Mouse (Mus musculus): ENCODE measurements at regions not wholly inside any gene's neighbourhood (a gene's known extent, or its start where the extent isn't known, plus 50 kb on each side); places are given as distances from the start of the nearest gene placed in this dataset.

DNA sequence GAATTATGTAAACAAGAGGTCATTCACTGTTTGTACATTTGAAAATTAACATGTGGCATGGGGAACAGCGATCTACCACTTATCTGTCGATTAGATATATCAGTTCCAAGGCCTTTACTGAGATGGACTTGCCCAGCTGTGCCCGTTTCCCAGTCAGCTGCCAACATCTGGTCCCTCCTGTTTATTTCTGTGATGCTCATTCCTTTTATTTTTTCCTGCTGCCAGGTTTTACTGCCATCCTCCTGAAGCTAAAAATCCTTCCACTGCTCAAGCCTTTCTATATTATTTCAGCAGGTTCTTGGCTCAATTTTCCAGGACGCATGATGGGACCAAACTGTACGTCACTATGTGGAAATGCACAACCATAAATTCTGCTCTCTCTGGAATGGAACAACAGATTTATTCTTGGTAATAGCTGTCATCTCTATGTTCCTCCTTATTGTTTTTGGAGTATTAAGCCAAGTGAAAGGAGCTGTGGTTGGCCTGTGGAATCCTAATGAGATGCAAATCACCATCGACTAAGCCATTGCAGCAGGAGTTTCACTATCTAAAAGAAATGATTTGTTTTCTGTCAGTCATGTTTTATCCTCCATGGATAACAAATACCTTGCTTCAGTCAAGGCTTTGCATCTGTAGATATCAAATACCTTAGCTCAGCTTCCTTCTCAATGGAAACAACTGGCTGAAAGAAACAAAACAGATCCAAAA, 180.1 kb downstream of the Plk2 start:
- no peaks in the 10 kb centered on the region for H3K27me3 ChIP-seq (ENCODE audit: control insufficient read depth, insufficient read depth, insufficient read length)
- no peaks in the 10 kb centered on the region for H3K36me3 ChIP-seq (ENCODE audit: control insufficient read depth, insufficient read depth)
- TF ChIP-seq TCF12 (IDR thresholded peaks at IDR 0.05; ENCODE audit: insufficient read depth, poor library complexity, severe bottlenecking), result no peak
- TF ChIP-seq MAX (IDR thresholded peaks at IDR 0.05; ENCODE audit: low read depth), result no peak
- no peak for TF ChIP-seq CEBPB (IDR thresholded peaks at IDR 0.05; ENCODE audit: insufficient read depth, poor library complexity, severe bottlenecking)
- TF ChIP-seq POLR2A (IDR thresholded peaks at IDR 0.05; ENCODE audit: insufficient read length, low read depth), result no peak
- TF ChIP-seq USF1 (IDR thresholded peaks at IDR 0.05; ENCODE audit: low read depth), result no peak
- TF ChIP-seq SRF (IDR thresholded peaks at IDR 0.05; ENCODE audit: control insufficient read depth, insufficient read length, low read depth), result no peak
- TF ChIP-seq MYOG (IDR thresholded peaks at IDR 0.05; ENCODE audit: control insufficient read depth in 1 of 3, insufficient read depth in 1 of 3, insufficient read length in 2 of 3, low read depth in 2 of 3), result no peak
- no peak for TF ChIP-seq MYOD1 (IDR thresholded peaks at IDR 0.05; ENCODE audit: control insufficient read depth in 1 of 3, insufficient read length in 2 of 3, low read depth in 2 of 3)
- TF ChIP-seq E2F4 (IDR thresholded peaks at IDR 0.05; ENCODE audit: insufficient read depth), result no peak
- no peaks in the 10 kb centered on the region for H3K79me2 ChIP-seq (ENCODE audit: control insufficient read depth, insufficient read depth)
- no peak overlapping the region for H3K4me3 ChIP-seq
- H3ac ChIP-seq (ENCODE audit: control insufficient read depth, insufficient read length), result no peak overlapping the region
- H3K4me2 ChIP-seq (ENCODE audit: low read depth), result no peak overlapping the region

DNA sequence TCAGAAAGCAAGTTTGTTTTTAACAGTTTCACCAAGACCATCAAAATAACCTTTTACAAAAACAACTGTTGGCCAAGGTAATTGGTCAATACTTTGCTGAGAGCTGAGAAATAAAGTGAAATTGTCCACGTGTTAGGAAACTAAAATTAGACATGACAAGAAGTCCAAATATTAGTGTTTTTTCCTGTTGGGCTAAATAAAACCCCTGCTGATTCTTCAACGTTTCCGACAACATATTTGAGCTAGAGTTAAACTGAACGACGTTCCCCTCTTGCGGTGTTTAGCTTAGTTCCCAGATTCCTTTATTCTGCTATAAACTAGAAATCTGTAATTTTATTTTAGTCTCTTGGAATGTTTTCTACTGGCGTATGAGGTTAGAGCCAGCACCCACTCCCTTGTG, 183.3 kb downstream of the Plk2 start:
- TF ChIP-seq CEBPB (IDR thresholded peaks at IDR 0.05; ENCODE audit: insufficient read depth, poor library complexity, severe bottlenecking), result no peak
- no peak for TF ChIP-seq E2F4 (IDR thresholded peaks at IDR 0.05; ENCODE audit: insufficient read depth)
- no peak for TF ChIP-seq POLR2A (IDR thresholded peaks at IDR 0.05; ENCODE audit: insufficient read length, low read depth)
- no peak for TF ChIP-seq MAX (IDR thresholded peaks at IDR 0.05; ENCODE audit: low read depth)
- TF ChIP-seq MYOD1 (IDR thresholded peaks at IDR 0.05; ENCODE audit: control insufficient read depth in 1 of 3, insufficient read length in 2 of 3, low read depth in 2 of 3), result no peak
- TF ChIP-seq TCF12 (IDR thresholded peaks at IDR 0.05; ENCODE audit: insufficient read depth, poor library complexity, severe bottlenecking), result no peak
- no peak for TF ChIP-seq MYOG (IDR thresholded peaks at IDR 0.05; ENCODE audit: control insufficient read depth in 1 of 3, insufficient read depth in 1 of 3, insufficient read length in 2 of 3, low read depth in 2 of 3)
- TF ChIP-seq REST (IDR thresholded peaks at IDR 0.05; ENCODE audit: insufficient read depth, insufficient read length), result no peak
- no peak for TF ChIP-seq SRF (IDR thresholded peaks at IDR 0.05; ENCODE audit: control insufficient read depth, insufficient read length, low read depth)
- no peak for TF ChIP-seq TCF3 (IDR thresholded peaks at IDR 0.05; ENCODE audit: insufficient read length, low read depth)
- no peak for TF ChIP-seq USF1 (IDR thresholded peaks at IDR 0.05; ENCODE audit: low read depth)
- no peak for TF ChIP-seq POLR2AphosphoS2 (IDR thresholded peaks at IDR 0.05; ENCODE audit: insufficient read length, low read depth)
- no peak overlapping the region for H3ac ChIP-seq (ENCODE audit: control insufficient read depth, insufficient read length)
- no peak overlapping the region for H3K4me3 ChIP-seq
- no peaks in the 10 kb centered on the region for H3K79me2 ChIP-seq (ENCODE audit: control insufficient read depth, insufficient read depth)
- H3K36me3 ChIP-seq (ENCODE audit: control insufficient read depth, insufficient read depth), result no peaks in the 10 kb centered on the region
- H3K27me3 ChIP-seq (ENCODE audit: control insufficient read depth, insufficient read depth, insufficient read length), result no peaks in the 10 kb centered on the region
- H3K4me2 ChIP-seq (ENCODE audit: low read depth), result no peak overlapping the region

DNA sequence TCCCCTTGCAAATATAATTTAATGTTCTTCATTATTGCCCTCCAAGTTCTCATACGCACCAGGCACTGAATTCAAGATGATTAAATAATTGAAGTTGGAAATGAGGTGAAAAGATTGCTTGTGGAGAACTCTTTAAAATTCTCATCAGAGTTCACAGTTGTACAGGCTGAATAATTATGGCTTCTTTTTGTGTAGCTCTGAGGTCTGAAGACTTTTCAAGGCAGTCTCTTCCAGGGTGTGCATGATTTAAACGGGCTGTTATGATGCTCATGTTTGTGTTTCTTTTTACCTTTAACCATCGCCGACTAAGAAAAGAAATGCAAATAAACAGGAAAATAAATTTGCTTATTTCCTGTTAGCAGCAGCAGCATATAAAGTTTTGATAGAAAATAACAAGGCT, 185.3 kb downstream of the Plk2 start:
- Histone ChIP-seq H3K4me3 (no peak overlapping the region), H3ac (ENCODE audit: control insufficient read depth, insufficient read length) (no peak overlapping the region), H3K79me2 (ENCODE audit: control insufficient read depth, insufficient read depth) (no peaks in the 10 kb centered on the region), H3K36me3 (ENCODE audit: control insufficient read depth, insufficient read depth) (no peaks in the 10 kb centered on the region), H3K27me3 (ENCODE audit: control insufficient read depth, insufficient read depth, insufficient read length) (no peaks in the 10 kb centered on the region), H3K4me2 (ENCODE audit: low read depth) (no peak overlapping the region)
- TF ChIP-seq TCF3 (IDR thresholded peaks at IDR 0.05; ENCODE audit: insufficient read length, low read depth) (no peak), CEBPB (IDR thresholded peaks at IDR 0.05; ENCODE audit: insufficient read depth, poor library complexity, severe bottlenecking) (no peak), POLR2AphosphoS2 (IDR thresholded peaks at IDR 0.05; ENCODE audit: insufficient read length, low read depth) (no peak), MYOG (IDR thresholded peaks at IDR 0.05; ENCODE audit: control insufficient read depth in 1 of 3, insufficient read depth in 1 of 3, insufficient read length in 2 of 3, low read depth in 2 of 3) (no peak), USF1 (IDR thresholded peaks at IDR 0.05; ENCODE audit: low read depth) (no peak), REST (IDR thresholded peaks at IDR 0.05; ENCODE audit: insufficient read depth, insufficient read length) (no peak), TCF12 (IDR thresholded peaks at IDR 0.05; ENCODE audit: insufficient read depth, poor library complexity, severe bottlenecking) (no peak), MYOD1 (IDR thresholded peaks at IDR 0.05; ENCODE audit: control insufficient read depth in 1 of 3, insufficient read length in 2 of 3, low read depth in 2 of 3) (no peak), E2F4 (IDR thresholded peaks at IDR 0.05; ENCODE audit: insufficient read depth) (no peak), SRF (IDR thresholded peaks at IDR 0.05; ENCODE audit: control insufficient read depth, insufficient read length, low read depth) (no peak), POLR2A (IDR thresholded peaks at IDR 0.05; ENCODE audit: insufficient read length, low read depth) (no peak), MAX (IDR thresholded peaks at IDR 0.05; ENCODE audit: low read depth) (no peak)

DNA sequence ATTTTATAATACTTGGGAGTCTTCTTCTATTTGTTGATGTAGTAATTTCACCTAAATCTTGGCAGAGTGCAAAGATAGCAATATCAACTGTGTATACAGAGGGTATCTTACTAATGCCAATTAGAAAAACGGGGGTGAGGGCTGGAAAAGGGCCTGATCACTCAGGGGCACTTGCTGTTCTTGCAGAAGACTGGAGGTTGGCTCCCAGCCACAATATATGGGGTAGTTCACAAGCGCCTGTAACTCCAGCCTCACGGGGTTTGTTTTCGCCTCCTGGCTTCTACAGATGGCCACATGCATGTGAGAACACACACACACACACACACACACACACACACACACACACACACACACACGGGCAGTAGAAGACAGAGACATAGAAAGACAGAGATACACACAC, 185.7 kb downstream of the Plk2 start:
- no peaks in the 10 kb centered on the region for H3K36me3 ChIP-seq (ENCODE audit: control insufficient read depth, insufficient read depth)
- no peaks in the 10 kb centered on the region for H3K27me3 ChIP-seq (ENCODE audit: control insufficient read depth, insufficient read depth, insufficient read length)
- TF ChIP-seq USF1 (IDR thresholded peaks at IDR 0.05; ENCODE audit: low read depth) (no peak), POLR2AphosphoS2 (IDR thresholded peaks at IDR 0.05; ENCODE audit: insufficient read length, low read depth) (no peak), REST (IDR thresholded peaks at IDR 0.05; ENCODE audit: insufficient read depth, insufficient read length) (no peak), E2F4 (IDR thresholded peaks at IDR 0.05; ENCODE audit: insufficient read depth) (no peak), MAX (IDR thresholded peaks at IDR 0.05; ENCODE audit: low read depth) (no peak), CEBPB (IDR thresholded peaks at IDR 0.05; ENCODE audit: insufficient read depth, poor library complexity, severe bottlenecking) (no peak), MYOD1 (IDR thresholded peaks at IDR 0.05; ENCODE audit: control insufficient read depth in 1 of 3, insufficient read length in 2 of 3, low read depth in 2 of 3) (no peak), SRF (IDR thresholded peaks at IDR 0.05; ENCODE audit: control insufficient read depth, insufficient read length, low read depth) (no peak)
- H3ac ChIP-seq (ENCODE audit: control insufficient read depth, insufficient read length), result no peak overlapping the region
- H3K4me2 ChIP-seq (ENCODE audit: low read depth), result no peak overlapping the region
- H3K4me3 ChIP-seq, result no peak overlapping the region
- H3K79me2 ChIP-seq (ENCODE audit: control insufficient read depth, insufficient read depth), result no peaks in the 10 kb centered on the region

Measured in myocyte (in vitro differentiated cells).